Mouse (Mus musculus) embryonic fibroblast, embryonic 13.5 days (primary cell): Measurements from ENCODE around the gene Cep152.

ENCODE experiments used
- CTCF ChIP-seq: IDR thresholded peaks from 2 replicates; pipeline ENCODE4 v1.5.1; 2011; ENCODE audit warnings: mild to moderate bottlenecking, control low read depth, low read length, moderate library complexity, borderline replicate concordance; ENCODE audit not compliant: insufficient read depth
- POLR2A ChIP-seq: IDR thresholded peaks from 2 replicates; pipeline ENCODE4 v1.6.1; 2011; ENCODE audit warnings: low read depth, mild to moderate bottlenecking, control low read depth, low read length, moderate library complexity

- TF ChIP-seq CTCF (no peak), POLR2A (no peak)
Measured at GRCm38 (mm10) chr2:125650038-125650437, 25.1 kb upstream of the Cep152 start.
